Mouse (Mus musculus) kidney, adult 9 months (tissue): ENCODE results near the gene Zc3h12a.

Source experiments
- DNase-seq: peaks from one replicate; pipeline ENCODE4 v3.0.0; 2022

Gene Zc3h12a

GRCm38 (mm10) chr4:125105354-125105753 is 22.3 kb downstream of the Zc3h12a start:
- no peak for DNase-seq

DNA sequence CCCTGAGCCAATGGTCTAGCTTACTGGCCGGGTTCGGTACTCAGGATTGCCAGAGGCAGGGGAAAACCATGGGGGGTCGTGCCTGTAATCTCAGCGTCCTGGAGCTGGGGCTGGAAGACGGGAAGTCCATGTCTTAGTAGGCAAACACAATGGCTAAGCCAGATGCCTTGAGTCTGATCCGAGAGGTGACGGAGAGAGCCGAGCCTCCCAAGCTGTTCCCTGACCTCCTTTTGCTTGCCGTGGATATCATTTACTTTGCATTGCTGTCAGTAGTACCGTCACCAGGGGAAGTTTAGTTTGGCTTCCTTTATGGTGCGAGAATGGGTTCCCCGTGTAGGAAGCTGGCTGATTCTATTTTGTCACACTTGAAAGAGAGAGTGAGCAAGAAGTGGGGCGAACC is 26.3 kb downstream of the Zc3h12a start:
- DNase-seq = no peak

- DNase-seq = peak; percentile 82
Measured at GRCm38 (mm10) chr4:125099458-125099857, 28.2 kb downstream of the Zc3h12a start.

DNA sequence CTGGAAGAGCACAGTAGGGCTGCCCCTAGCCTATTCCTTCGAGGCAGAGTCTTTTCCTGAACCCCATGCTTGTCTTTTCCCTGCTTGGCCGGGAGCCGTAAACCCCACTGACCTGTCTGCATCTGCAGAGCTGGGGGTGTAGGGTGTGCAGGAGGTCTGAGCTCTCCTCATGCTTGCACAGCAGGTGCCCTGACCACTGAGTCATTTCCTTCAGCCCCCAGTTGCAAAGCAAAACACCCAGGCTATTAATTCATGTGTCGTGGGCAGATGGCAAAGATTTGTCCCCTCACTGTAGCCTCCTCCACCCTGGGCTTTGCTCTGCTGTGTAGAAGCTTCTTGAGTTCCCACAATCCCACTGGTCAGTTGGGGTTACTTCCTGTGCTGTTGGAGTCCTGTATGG is 30.2 kb downstream of the Zc3h12a start:
- DNase-seq = no peak

DNA sequence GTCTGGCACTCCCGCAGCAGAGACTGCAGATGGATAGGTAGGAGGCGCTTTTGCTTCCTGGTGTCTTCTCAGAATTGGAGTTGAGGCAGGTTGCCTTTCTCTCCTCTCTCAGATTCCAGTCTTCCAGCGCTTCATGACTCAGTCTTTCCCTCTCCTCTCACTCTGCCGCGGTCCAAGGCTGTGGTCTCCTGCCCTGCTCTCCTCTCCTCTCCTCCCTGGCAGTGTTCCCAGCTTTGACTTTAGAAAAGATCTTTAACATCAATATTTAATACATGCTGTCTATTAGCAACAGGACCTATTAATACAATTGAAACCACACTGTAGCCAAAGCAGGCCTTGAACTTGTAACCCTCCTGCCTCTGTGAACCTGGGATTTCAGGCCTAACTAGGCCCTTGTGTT is 31.6 kb downstream of the Zc3h12a start:
- no peak for DNase-seq

- DNase-seq = no peak
Measured at GRCm38 (mm10) chr4:125093031-125093430, 34.6 kb downstream of the Zc3h12a start.

DNA sequence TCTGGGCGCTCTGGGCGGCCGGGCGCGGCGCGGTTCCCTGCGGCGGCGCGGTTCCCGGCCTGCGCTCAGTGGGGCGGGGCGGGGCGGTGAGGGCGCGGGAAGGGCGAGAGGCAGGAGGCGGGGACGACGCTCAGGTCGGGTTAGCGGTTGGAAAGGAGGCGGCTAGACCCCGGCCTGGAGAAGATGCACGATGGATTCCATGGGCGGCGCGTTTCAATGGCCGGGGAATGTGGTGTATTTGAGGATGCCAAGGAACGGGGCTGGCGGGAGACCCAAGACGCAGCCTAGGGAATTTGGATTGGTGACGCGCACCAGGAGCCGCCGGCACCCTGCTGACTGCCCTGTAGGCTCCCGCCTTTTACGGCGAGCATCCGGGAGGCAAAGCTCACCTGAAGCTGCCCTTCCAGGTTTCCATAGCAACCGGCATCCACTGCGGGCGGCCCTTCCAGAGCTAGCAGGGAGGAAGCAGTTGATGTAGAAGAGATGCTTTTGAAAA is 42.2 kb downstream of the Zc3h12a start:
- DNase-seq = peak; percentile 53

DNA sequence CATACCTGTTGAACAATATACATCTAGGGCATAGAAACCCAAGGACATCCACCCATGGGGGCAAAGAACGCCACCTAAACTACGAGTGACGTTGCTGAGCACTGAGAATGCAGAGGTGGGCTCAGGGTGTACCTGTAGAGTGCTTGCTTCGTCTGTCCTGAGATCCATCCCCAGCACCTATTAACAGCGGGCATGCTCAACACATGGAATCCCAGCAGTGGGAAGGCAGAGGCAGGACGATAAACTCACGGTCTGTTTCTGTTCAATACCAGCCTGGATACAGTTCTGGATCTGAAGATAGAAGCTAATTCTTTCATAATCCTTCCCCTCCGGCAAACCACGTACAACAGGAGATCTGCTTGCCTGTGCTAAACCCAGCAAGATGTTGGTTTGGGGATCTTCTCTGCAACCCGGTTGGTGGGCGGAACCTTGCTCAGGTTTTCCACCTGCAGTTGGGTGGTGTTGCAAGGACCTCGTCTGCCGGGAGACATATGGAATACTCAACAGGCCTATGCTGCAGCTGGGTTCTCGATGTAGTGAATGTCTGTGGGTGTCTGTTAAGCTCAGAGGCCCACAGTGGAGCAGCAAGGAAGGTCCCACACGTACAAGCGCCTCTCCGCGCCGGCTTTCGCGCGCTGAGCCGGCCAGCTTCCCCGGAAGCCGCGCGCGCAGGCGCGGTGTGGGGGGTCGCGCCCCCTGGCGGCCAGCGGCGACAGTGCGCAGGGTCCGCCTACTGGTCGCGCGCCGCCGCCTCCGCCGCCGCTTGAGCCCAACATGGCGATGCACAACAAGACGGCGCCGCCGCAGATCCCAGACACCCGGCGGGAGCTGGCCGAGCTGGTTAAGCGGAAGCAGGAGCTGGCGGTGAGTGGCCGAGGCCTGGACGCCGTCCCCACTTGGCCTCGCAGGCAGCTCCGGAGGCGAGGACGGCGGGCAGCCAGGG is 43.0 kb downstream of the Zc3h12a start, which contains the start of gene Meaf6:
TSS of gene Meaf6 (plus strand) at position 732 of the 943 bp plus-strand sequence.
- peak; percentile 92 for DNase-seq

DNA sequence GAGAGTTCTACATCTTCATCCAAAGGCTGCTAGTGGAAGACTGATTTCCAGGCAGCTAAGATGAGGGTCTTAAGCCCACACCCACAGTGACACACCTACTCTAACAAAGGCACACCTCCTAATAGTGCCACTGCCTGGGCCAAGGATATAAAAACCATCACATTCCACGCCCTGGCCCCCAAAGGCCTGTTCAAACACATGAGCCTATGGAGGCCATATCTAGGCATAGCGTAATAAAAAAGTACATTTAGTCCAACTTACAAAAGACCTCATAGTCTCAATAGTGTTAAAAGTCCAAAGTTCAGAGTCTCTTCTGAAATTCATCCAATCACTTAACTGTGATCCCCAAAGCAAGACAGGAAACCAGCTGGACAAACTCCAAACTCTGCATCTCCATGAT is 48.9 kb downstream of the Zc3h12a start:
- no peak for DNase-seq

- DNase-seq = peak; percentile 23
Measured at GRCm38 (mm10) chr4:125077700-125078099, 49.9 kb downstream of the Zc3h12a start.
